Mouse (Mus musculus) neural tube, embryonic 11.5 days (tissue): Measurements from ENCODE around the gene Ttll11. TPM values are rescaled to one million over a fixed set of nuclear protein-coding genes. Genes with fewer than 3 reads are reported as not detected.

Source experiments
- ATAC-seq: fragments of 200-750 bp; cut with Nextera tagmentation; 2 replicates; pipeline ENCODE4 v1.8.0; 2017; ENCODE audit warnings: moderate number of reproducible peaks, mild to moderate bottlenecking, moderate TSS enrichment, moderate library complexity; ENCODE audit not compliant: insufficient read depth, low FRiP score, low TSS enrichment
- DNase-seq: peaks from one replicate; pipeline ENCODE4 v3.0.0-alpha.2; 2015; ENCODE audit warnings: low spot score
- H3K27ac ChIP-seq: fragments of 300-500 bp; sonication (generic); 2 replicates; pipeline ENCODE4 v1.5.1; 2014; ENCODE audit warnings: low read depth, mild to moderate bottlenecking, low read length
- H3K27me3 ChIP-seq: fragments of 300-500 bp; sonication (generic); 2 replicates; pipeline ENCODE4 v1.6.1; 2014; ENCODE audit warnings: mild to moderate bottlenecking, low read length, mixed read lengths; ENCODE audit not compliant: control insufficient read depth, insufficient read depth
- H3K36me3 ChIP-seq: fragments of 300-500 bp; sonication (generic); 2 replicates; pipeline ENCODE4 v1.6.1; 2014; ENCODE audit warnings: mild to moderate bottlenecking, low read length, moderate library complexity, mixed read lengths; ENCODE audit not compliant: control insufficient read depth, insufficient read depth
- H3K4me1 ChIP-seq: fragments of 300-500 bp; sonication (generic); 2 replicates; pipeline ENCODE4 v1.6.1; 2014; ENCODE audit warnings: low read length, mixed read lengths; ENCODE audit not compliant: control insufficient read depth, insufficient read depth
- H3K4me2 ChIP-seq: fragments of 300-500 bp; sonication (generic); 2 replicates; pipeline ENCODE4 v1.6.1; 2014; ENCODE audit warnings: low read depth, mild to moderate bottlenecking, moderate library complexity
- H3K4me3 ChIP-seq: fragments of 300-500 bp; sonication (generic); 2 replicates; pipeline ENCODE4 v1.5.1; 2014; ENCODE audit warnings: low read depth, low read length
- H3K9ac ChIP-seq: fragments of 300-500 bp; sonication (generic); 2 replicates; pipeline ENCODE4 v1.6.1; 2014; ENCODE audit warnings: mild to moderate bottlenecking, low read length
- H3K9me3 ChIP-seq: fragments of 300-500 bp; sonication (generic); 2 replicates; pipeline ENCODE4 v1.6.1; 2016; ENCODE audit warnings: low read length; ENCODE audit not compliant: control insufficient read depth
- WGBS: fragments of 180-500 bp; shearing (Covaris S2); extraction: QIAGEN DNeasy Blood & Tissue Kit; methylation state at CpG from one replicate; pipeline ENCODE4 v1.1.7; 2014; 5-methylcytosine and 5-hydroxymethylcytosine counted together
- polyA plus RNA-seq: library from polyadenylated mRNA; unstranded; fragments of >200 nt; fragmentation: Nextera tagmentation; extraction: Ambion mirVana; gene quantifications from 2 replicates; pipeline ENCODE4 v1.2.1, GENCODE M21; 2014

The Ttll11 gene
- polyA plus RNA-seq, 1 experiment from 2014 or later: 2.1 TPM

- no peak for ATAC-seq
Measured at GRCm38 (mm10) chr2:36002188-36002587, 22.5 kb upstream of the Ttll11 start.

GRCm38 (mm10) chr2:36000390-36000789 lies 20.7 kb upstream of the Ttll11 start:
- no peak overlapping the region for H3K4me2 ChIP-seq
- no peak overlapping the region for H3K27ac ChIP-seq
- no peaks in the 10 kb centered on the region for H3K4me1 ChIP-seq
- no peak overlapping the region for H3K9ac ChIP-seq
- ATAC-seq: no peak
- H3K36me3 ChIP-seq: no peaks in the 10 kb centered on the region
- no peaks in the 10 kb centered on the region for H3K9me3 ChIP-seq
- 68% methylated on average over 1 of the region's 1 CpGs for WGBS
- DNase-seq: no peak
- H3K27me3 ChIP-seq: no peaks in the 10 kb centered on the region
- H3K4me3 ChIP-seq: no peak overlapping the region

More at GRCm38 (mm10) chr2:36002188-36002587, 22.5 kb upstream of the Ttll11 start:
- no peaks in the 10 kb centered on the region for H3K27me3 ChIP-seq
- WGBS: 33% methylated on average over 6 of the region's 6 CpGs
- no peak overlapping the region for H3K27ac ChIP-seq
- H3K9ac ChIP-seq: no peak overlapping the region
- H3K9me3 ChIP-seq: no peaks in the 10 kb centered on the region
- no peak overlapping the region for H3K4me3 ChIP-seq
- no peak overlapping the region for H3K4me2 ChIP-seq
- H3K4me1 ChIP-seq: no peaks in the 10 kb centered on the region
- DNase-seq: no peak
- H3K36me3 ChIP-seq: no peaks in the 10 kb centered on the region

GRCm38 (mm10) chr2:35999212-35999611 lies 19.5 kb upstream of the Ttll11 start:
- H3K4me1 ChIP-seq: no peaks in the 10 kb centered on the region
- no peak for DNase-seq
- no peak for ATAC-seq

GRCm38 (mm10) chr2:35998416-35998815 lies 18.7 kb upstream of the Ttll11 start:
- 88% methylated on average over 5 of the region's 5 CpGs for WGBS
- DNase-seq (no peak), ATAC-seq (no peak)
- Histone ChIP-seq H3K27me3 (no peaks in the 10 kb centered on the region), H3K4me1 (no peaks in the 10 kb centered on the region), H3K9ac (no peak overlapping the region), H3K4me3 (no peak overlapping the region), H3K4me2 (no peak overlapping the region), H3K9me3 (no peaks in the 10 kb centered on the region), H3K27ac (no peak overlapping the region), H3K36me3 (no peaks in the 10 kb centered on the region)

More at GRCm38 (mm10) chr2:35999212-35999611, 19.5 kb upstream of the Ttll11 start:
- Histone ChIP-seq H3K4me3 (no peak overlapping the region), H3K4me2 (no peak overlapping the region), H3K27me3 (no peaks in the 10 kb centered on the region), H3K9ac (no peak overlapping the region), H3K9me3 (no peaks in the 10 kb centered on the region), H3K36me3 (no peaks in the 10 kb centered on the region), H3K27ac (no peak overlapping the region)

- Histone ChIP-seq H3K4me1 (no peaks in the 10 kb centered on the region), H3K9ac (no peak overlapping the region), H3K36me3 (no peaks in the 10 kb centered on the region), H3K9me3 (no peaks in the 10 kb centered on the region), H3K4me2 (no peak overlapping the region), H3K4me3 (no peak overlapping the region), H3K27ac (no peak overlapping the region), H3K27me3 (no peaks in the 10 kb centered on the region)
- 85% methylated on average over 2 of the region's 2 CpGs for WGBS
- ATAC-seq (no peak), DNase-seq (no peak)
Measured at GRCm38 (mm10) chr2:35996753-35997152, 17.0 kb upstream of the Ttll11 start.

GRCm38 (mm10) chr2:35994303-35994702 lies 14.6 kb upstream of the Ttll11 start:
- no peak overlapping the region for H3K9ac ChIP-seq
- no peak overlapping the region for H3K27ac ChIP-seq
- H3K4me1 ChIP-seq: no peaks in the 10 kb centered on the region
- H3K27me3 ChIP-seq: no peaks in the 10 kb centered on the region
- DNase-seq: no peak
- H3K36me3 ChIP-seq: no peaks in the 10 kb centered on the region
- no peak for ATAC-seq
- 81% methylated on average over 6 of the region's 6 CpGs for WGBS
- no peak overlapping the region for H3K4me3 ChIP-seq
- no peaks in the 10 kb centered on the region for H3K9me3 ChIP-seq
- no peak overlapping the region for H3K4me2 ChIP-seq

GRCm38 (mm10) chr2:35993481-35993880 lies 13.8 kb upstream of the Ttll11 start:
- no peak overlapping the region for H3K27ac ChIP-seq
- H3K9ac ChIP-seq: no peak overlapping the region
- no peak overlapping the region for H3K4me2 ChIP-seq
- no peak overlapping the region for H3K4me3 ChIP-seq
- H3K36me3 ChIP-seq: no peaks in the 10 kb centered on the region
- no peak for ATAC-seq
- 74% methylated on average over 2 of the region's 2 CpGs for WGBS
- H3K4me1 ChIP-seq: no peaks in the 10 kb centered on the region
- no peaks in the 10 kb centered on the region for H3K27me3 ChIP-seq
- no peak for DNase-seq
- H3K9me3 ChIP-seq: no peaks in the 10 kb centered on the region

- H3K4me1 ChIP-seq: no peaks in the 10 kb centered on the region
- DNase-seq (no peak), ATAC-seq (no peak)
- no peaks in the 10 kb centered on the region for H3K9me3 ChIP-seq
- no peak overlapping the region for H3K9ac ChIP-seq
- no peaks in the 10 kb centered on the region for H3K27me3 ChIP-seq
- no peak overlapping the region for H3K27ac ChIP-seq
- no peak overlapping the region for H3K4me2 ChIP-seq
- no peaks in the 10 kb centered on the region for H3K36me3 ChIP-seq
- no peak overlapping the region for H3K4me3 ChIP-seq
- WGBS: 87% methylated on average over 3 of the region's 3 CpGs
Measured at GRCm38 (mm10) chr2:35992259-35992658, 12.5 kb upstream of the Ttll11 start.

- no peak overlapping the region for H3K4me3 ChIP-seq
- no peaks in the 10 kb centered on the region for H3K9me3 ChIP-seq
- ATAC-seq (no peak), DNase-seq (peak; percentile 69)
- no peak overlapping the region for H3K9ac ChIP-seq
- H3K4me1 ChIP-seq: no peaks in the 10 kb centered on the region
- no peaks in the 10 kb centered on the region for H3K27me3 ChIP-seq
- H3K36me3 ChIP-seq: no peaks in the 10 kb centered on the region
- no peak overlapping the region for H3K4me2 ChIP-seq
- no peak overlapping the region for H3K27ac ChIP-seq
- 2% methylated on average over 7 of the region's 7 CpGs for WGBS
Measured at GRCm38 (mm10) chr2:35983869-35984268, 4.2 kb upstream of the Ttll11 start.
